Mouse (Mus musculus): ENCODE results near the gene Tmem242.

GRCm38 (mm10) chr17:5463912-5464311 is 23.9 kb upstream of the Tmem242 start:
- TF ChIP-seq POLR2A (IDR thresholded peaks at IDR 0.05; ENCODE audit: insufficient read depth, low read depth, low read length) (no peak), CTCF (IDR thresholded peaks at IDR 0.05; ENCODE audit: insufficient read depth, low read depth, low read length) (no peak)

All from olfactory bulb, adult 2 months (tissue).